Mouse (Mus musculus) liver, embryonic 15.5 days (tissue): ENCODE measurements around the gene Nkx2-3. TPM values are rescaled to one million over a fixed set of nuclear protein-coding genes. Genes with fewer than 3 reads are reported as not detected.

Experiments used
- ATAC-seq: fragments of 200-750 bp; cut with Nextera tagmentation; 2 replicates; pipeline ENCODE4 v1.8.0; 2017; ENCODE audit warnings: moderate number of reproducible peaks, mild to moderate bottlenecking, moderate library complexity; ENCODE audit not compliant: insufficient read depth
- H3K27ac ChIP-seq: fragments of 300-500 bp; sonication (generic); replicated peaks from 2 replicates; pipeline ENCODE4 v1.5.1; 2015; ENCODE audit warnings: mild to moderate bottlenecking, inconsistent platforms
- H3K27me3 ChIP-seq: fragments of 300-500 bp; sonication (generic); 2 replicates; pipeline ENCODE4 v1.6.1; 2015; ENCODE audit warnings: mild to moderate bottlenecking, inconsistent platforms
- H3K36me3 ChIP-seq: fragments of 300-500 bp; sonication (generic); replicated peaks from 2 replicates; pipeline ENCODE4 v1.6.1; 2015; ENCODE audit warnings: moderate library complexity, mild to moderate bottlenecking, inconsistent platforms
- H3K4me1 ChIP-seq: fragments of 300-500 bp; sonication (generic); replicated peaks from 2 replicates; pipeline ENCODE4 v1.6.1; 2015; ENCODE audit warnings: inconsistent platforms
- H3K4me2 ChIP-seq: fragments of 300-500 bp; sonication (generic); 2 replicates; pipeline ENCODE4 v1.6.1; 2015; ENCODE audit warnings: moderate library complexity, mild to moderate bottlenecking, inconsistent platforms
- H3K4me3 ChIP-seq: fragments of 300-500 bp; sonication (generic); replicated peaks from 2 replicates; pipeline ENCODE4 v1.5.1; 2015; ENCODE audit warnings: mild to moderate bottlenecking, inconsistent platforms
- H3K9ac ChIP-seq: fragments of 300-500 bp; sonication (generic); 2 replicates; pipeline ENCODE4 v1.6.1; 2015; ENCODE audit warnings: moderate library complexity, mild to moderate bottlenecking, inconsistent platforms
- H3K9me3 ChIP-seq: fragments of 300-500 bp; sonication (generic); replicated peaks from 2 replicates; pipeline ENCODE4 v1.6.1; 2016; ENCODE audit warnings: inconsistent platforms
- WGBS: fragments of 180-500 bp; shearing (Covaris S2); methylation state at CpG from one replicate; pipeline ENCODE4 v1.1.7; 2015; ENCODE audit warnings: mixed read lengths; ENCODE audit not compliant: insufficient replicate concordance; 5-methylcytosine and 5-hydroxymethylcytosine counted together
- microRNA-seq: library from miRNA; unstranded; fragments of <30 nt; microRNA quantifications from one replicate; pipeline ENCODE4, GENCODE M21; 2016
- polyA plus RNA-seq: library from polyadenylated mRNA; unstranded; fragments of >200 nt; fragmentation: Nextera tagmentation; extraction: Ambion mirVana; gene quantifications from 2 replicates; pipeline ENCODE4 v1.2.1, GENCODE M21; 2015

Nkx2-3 gene
- polyA plus RNA-seq, 1 experiment from 2014 or later = 0.14 TPM

- H3K9me3 ChIP-seq = no peaks in the 10 kb centered on the region
- peaks cover 17% of the 10 kb centered on the region for H3K36me3 ChIP-seq
- H3K27me3 ChIP-seq = peaks cover 8% of the 10 kb centered on the region; the same call in 1 of the 2 replicates
- no peaks in the 10 kb centered on the region for H3K4me1 ChIP-seq
- WGBS = 48% methylated on average over 6 of the region's 6 CpGs
- no peak overlapping the region for H3K27ac ChIP-seq
- no peak overlapping the region for H3K4me3 ChIP-seq
- no peak overlapping the region for H3K4me2 ChIP-seq
- H3K9ac ChIP-seq = no peak overlapping the region
- no peak for ATAC-seq
These were observed 47.5 kb downstream of the Nkx2-3 start for GRCm38 (mm10) chr19:43659632-43660031.

- 18% methylated on average over 9 of the region's 9 CpGs for whole genome bisulfite sequencing
- no peak for ATAC-seq
- H3K36me3 ChIP-seq = peaks cover 21% of the 10 kb centered on the region
- H3K9ac ChIP-seq = no peak overlapping the region
- no peaks in the 10 kb centered on the region for H3K9me3 ChIP-seq
- no peaks in the 10 kb centered on the region for H3K27me3 ChIP-seq
- H3K4me3 ChIP-seq = no peak overlapping the region
- no peak overlapping the region for H3K4me2 ChIP-seq
- no peak overlapping the region for H3K27ac ChIP-seq
- H3K4me1 ChIP-seq = no peaks in the 10 kb centered on the region
These were observed 48.6 kb downstream of the Nkx2-3 start for GRCm38 (mm10) chr19:43660774-43661173.

GRCm38 (mm10) chr19:43662176-43662967 lies 50.2 kb downstream of the Nkx2-3 start:
- H3K4me1 ChIP-seq = peaks cover 7% of the 10 kb centered on the region; the same call in 1 of the 2 replicates
- H3K9me3 ChIP-seq = no peaks in the 10 kb centered on the region
- no peak overlapping the region for H3K4me2 ChIP-seq
- H3K27ac ChIP-seq = no peak overlapping the region
- H3K27me3 ChIP-seq = no peaks in the 10 kb centered on the region
- no peak overlapping the region for H3K4me3 ChIP-seq
- no peak overlapping the region for H3K9ac ChIP-seq
- H3K36me3 ChIP-seq = peaks cover 28% of the 10 kb centered on the region
- 66% methylated on average over 19 of the region's 19 CpGs for WGBS
- no peak for ATAC-seq

- Histone ChIP-seq H3K9me3 (no peaks in the 10 kb centered on the region), H3K36me3 (peaks cover 28% of the 10 kb centered on the region), H3K9ac (no peak overlapping the region), H3K4me1 (peaks cover 7% of the 10 kb centered on the region; the same call in 1 of the 2 replicates), H3K27me3 (no peaks in the 10 kb centered on the region), H3K4me3 (no peak overlapping the region), H3K4me2 (no peak overlapping the region), H3K27ac (no peak overlapping the region)
- 69% methylated on average over 8 of the region's 8 CpGs for WGBS
- ATAC-seq = no peak
These were observed 51.3 kb downstream of the Nkx2-3 start for GRCm38 (mm10) chr19:43663471-43663870.

Small RNA genes lying within 50 kb of the gene (microRNA-seq; reads per million reads assigned to microRNA genes)
- not detected for gene Gm22646

Other genes with a start within 250 kb of the Nkx2-3 start
- not detected in 2 replicates for gene Hpse2, start 224.0 kb upstream of the Nkx2-3 start, polyA plus RNA-seq
- gene Cnnm1, start 171.9 kb upstream of the Nkx2-3 start, polyA plus RNA-seq = 0.12 and 0.21 TPM in 2 replicates
- 19.8 and 22.3 TPM in 2 replicates for gene Got1, start 87.7 kb upstream of the Nkx2-3 start, polyA plus RNA-seq
- 5.1 and 5.7 TPM in 2 replicates for gene Slc25a28, start 62.6 kb downstream of the Nkx2-3 start, polyA plus RNA-seq
- 2.4 and 2.5 TPM in 2 replicates for gene Entpd7, start 77.3 kb downstream of the Nkx2-3 start, polyA plus RNA-seq
- gene Cutc, start 140.7 kb downstream of the Nkx2-3 start, polyA plus RNA-seq = 8.9 and 11.4 TPM in 2 replicates
- gene Cox15, start 140.7 kb downstream of the Nkx2-3 start, polyA plus RNA-seq = 4.4 and 4.5 TPM in 2 replicates
- 10.6 and 11.7 TPM in 2 replicates for gene Abcc2, start 169.9 kb downstream of the Nkx2-3 start, polyA plus RNA-seq